Mouse (Mus musculus) liver, adult 2 months (tissue): ENCODE results near the gene Adamtsl3. TPM values are rescaled to one million over a fixed set of nuclear protein-coding genes. Genes with fewer than 3 reads are reported as not detected.

Experiments
- DNase-seq: peaks from one replicate; pipeline ENCODE4 v3.0.0-alpha.2; 2011; ENCODE audit warnings: low read depth, low spot score; ENCODE audit errors: extremely low read depth
- H3K27ac ChIP-seq: fragments of 200-500 bp; replicated peaks from 2 replicates; pipeline ENCODE4 v1.5.1; 2012; ENCODE audit warnings: low read depth, mild to moderate bottlenecking, control low read depth, inconsistent platforms, low read length; ENCODE audit not compliant: insufficient read depth
- H3K27me3 ChIP-seq: fragments of 200-500 bp; 2 replicates; pipeline ENCODE4 v1.6.1; 2012; ENCODE audit warnings: mild to moderate bottlenecking, moderate library complexity, low read length, inconsistent platforms; ENCODE audit not compliant: control insufficient read depth, insufficient read depth
- H3K36me3 ChIP-seq: fragments of 200-500 bp; 2 replicates; pipeline ENCODE4 v1.6.1; 2012; ENCODE audit warnings: low read length, inconsistent platforms; ENCODE audit not compliant: control insufficient read depth, insufficient read depth
- H3K4me1 ChIP-seq: fragments of 200-500 bp; 2 replicates; pipeline ENCODE4 v1.6.1; 2011; ENCODE audit warnings: low read length; ENCODE audit not compliant: control insufficient read depth, insufficient read depth
- H3K4me3 ChIP-seq: fragments of 200-500 bp; 2 replicates; pipeline ENCODE4 v1.5.1; 2011; ENCODE audit warnings: low read depth, mild to moderate bottlenecking, control low read depth, low read length, moderate library complexity; ENCODE audit not compliant: insufficient read depth
- H3K79me2 ChIP-seq: fragments of 200-500 bp; 2 replicates; pipeline ENCODE4 v1.6.1; 2012; ENCODE audit warnings: inconsistent platforms, mild to moderate bottlenecking, low read length, moderate library complexity; ENCODE audit not compliant: control insufficient read depth, insufficient read depth
- H3K9ac ChIP-seq: fragments of 200-500 bp; 2 replicates; pipeline ENCODE4 v1.6.1; 2012; ENCODE audit warnings: low read depth, mild to moderate bottlenecking, control low read depth, inconsistent platforms, low read length
- CTCF ChIP-seq: fragments of 200-500 bp; IDR thresholded peaks from 2 replicates; pipeline ENCODE4 v1.5.1; 2011; ENCODE audit warnings: low read depth, low read length, control low read depth
- POLR2A ChIP-seq: fragments of 200-500 bp; IDR thresholded peaks from 2 replicates; pipeline ENCODE4 v1.6.1; 2011; ENCODE audit warnings: low read length, control low read depth; ENCODE audit not compliant: insufficient read depth; ENCODE audit errors: extremely low read depth
- WGBS: fragments of 180-500 bp; shearing (Covaris S2); methylation state at CpG from one replicate; pipeline ENCODE4 v1.1.7; 2018; 5-methylcytosine and 5-hydroxymethylcytosine counted together
- polyA plus RNA-seq: library from polyadenylated mRNA; depleted of rRNA; stranded (reverse); fragments of >200 nt; gene quantifications from 2 replicates; pipeline ENCODE4 v1.2.3, GENCODE M21; 2012
- total RNA-seq: library from RNA; depleted of rRNA; stranded (reverse); fragments of >200 nt; gene quantifications from 2 replicates; pipeline ENCODE4 v1.2.3, GENCODE M21; 2014

Adamtsl3 gene
- total and polyA plus RNA-seq, 2 experiments = 0.09 to 0.11 TPM

DNA sequence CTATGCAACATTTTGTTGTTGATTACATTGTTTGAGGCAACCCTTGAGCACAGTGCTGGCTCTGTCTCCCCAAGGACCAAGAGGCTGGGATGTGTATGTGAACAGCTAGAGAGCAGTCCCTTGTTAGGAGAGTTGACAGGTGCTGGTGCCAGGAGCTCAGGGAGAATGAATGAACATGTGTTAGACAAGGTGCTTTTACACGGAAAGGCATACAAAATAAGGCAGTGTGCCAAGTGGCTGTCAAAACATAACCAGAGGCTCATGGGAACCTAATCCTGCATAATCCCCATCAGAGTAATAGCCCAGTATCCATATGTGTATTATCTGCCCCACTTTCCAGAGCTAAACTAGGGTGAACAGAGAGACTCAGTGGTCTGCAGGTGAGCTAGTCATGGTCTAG is 1.5 kb upstream of the Adamtsl3 start:
- 76% methylated on average over 1 of the region's 1 CpGs for WGBS
- Histone ChIP-seq H3K27ac (no peak overlapping the region), H3K27me3 (peaks cover 13% of the 10 kb centered on the region; the same call in 1 of the 2 replicates), H3K79me2 (no peaks in the 10 kb centered on the region), H3K9ac (no peak overlapping the region), H3K36me3 (no peaks in the 10 kb centered on the region), H3K4me1 (no peaks in the 10 kb centered on the region), H3K4me3 (no peak overlapping the region)
- TF ChIP-seq CTCF (no peak), POLR2A (no peak)
- DNase-seq = no peak

DNA sequence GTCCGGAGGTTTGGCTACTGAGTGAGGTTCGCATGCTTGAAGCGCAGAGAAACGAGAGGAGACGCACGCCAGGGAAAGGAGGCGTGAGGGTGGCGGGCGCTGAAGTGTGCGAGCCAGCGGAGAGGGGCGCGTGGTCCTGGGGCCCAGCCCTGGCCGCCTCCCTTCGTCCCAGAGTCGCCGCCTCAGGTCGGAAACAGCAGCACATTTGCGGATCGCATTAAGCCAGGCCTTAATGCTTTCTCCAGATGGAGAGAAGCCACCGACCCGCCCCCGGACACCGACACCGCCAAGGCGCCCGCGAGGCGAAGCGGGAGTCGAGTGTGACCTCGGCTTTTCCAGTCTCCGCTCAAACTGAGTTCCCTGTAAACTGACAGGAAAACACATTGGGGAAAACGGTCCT is 638 bp downstream of the Adamtsl3 start:
- peaks cover 13% of the 10 kb centered on the region; the same call in 1 of the 2 replicates for H3K27me3 ChIP-seq
- H3K9ac ChIP-seq = no peak overlapping the region
- H3K27ac ChIP-seq = no peak overlapping the region
- no peak for DNase-seq
- no peak overlapping the region for H3K4me3 ChIP-seq
- H3K79me2 ChIP-seq = no peaks in the 10 kb centered on the region
- H3K36me3 ChIP-seq = no peaks in the 10 kb centered on the region
- no peak for TF ChIP-seq CTCF
- no peaks in the 10 kb centered on the region for H3K4me1 ChIP-seq
- 2% methylated on average over 34 of the region's 34 CpGs for WGBS

DNA sequence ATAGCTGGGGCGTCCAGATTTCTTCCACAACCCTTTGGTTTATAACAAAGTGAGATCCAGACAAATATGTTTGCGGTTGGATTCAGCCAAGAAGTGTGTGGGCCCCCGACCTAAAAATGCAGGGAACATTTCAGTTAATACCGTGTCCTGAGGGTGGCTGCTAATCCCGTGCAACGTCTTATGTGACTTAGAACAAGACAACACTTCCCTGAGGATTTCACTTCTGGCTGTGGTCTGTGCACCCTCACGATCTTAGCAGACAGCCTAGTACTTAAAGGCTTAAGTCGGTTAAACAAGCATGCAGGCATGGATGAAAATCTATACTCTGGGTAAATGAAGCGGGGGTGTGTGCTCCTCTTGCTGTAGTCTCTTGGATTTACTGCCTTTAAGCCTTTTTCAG is 2.6 kb downstream of the Adamtsl3 start:
- DNase-seq = no peak
- Histone ChIP-seq H3K9ac (no peak overlapping the region), H3K4me1 (no peaks in the 10 kb centered on the region), H3K79me2 (no peaks in the 10 kb centered on the region), H3K27me3 (peaks cover 13% of the 10 kb centered on the region; the same call in 1 of the 2 replicates), H3K36me3 (no peaks in the 10 kb centered on the region), H3K27ac (no peak overlapping the region), H3K4me3 (no peak overlapping the region)
- WGBS = 84% methylated on average over 9 of the region's 9 CpGs
- TF ChIP-seq POLR2A = no peak
- no peak for TF ChIP-seq CTCF

- peaks cover 13% of the 10 kb centered on the region; the same call in 1 of the 2 replicates for H3K27me3 ChIP-seq
- 70% methylated on average over 4 of the region's 4 CpGs for WGBS
- no peaks in the 10 kb centered on the region for H3K36me3 ChIP-seq
- H3K4me1 ChIP-seq = no peaks in the 10 kb centered on the region
- H3K79me2 ChIP-seq = no peaks in the 10 kb centered on the region
- H3K4me3 ChIP-seq = no peak overlapping the region
- TF ChIP-seq CTCF (no peak), POLR2A (no peak)
- DNase-seq = no peak
- H3K27ac ChIP-seq = no peak overlapping the region
- H3K9ac ChIP-seq = no peak overlapping the region
Observed at GRCm38 (mm10) chr7:82338532-82338931, 3.0 kb downstream of the Adamtsl3 start.

- H3K79me2 ChIP-seq = no peaks in the 10 kb centered on the region
- no peak for DNase-seq
- TF ChIP-seq POLR2A (no peak), CTCF (no peak; the same call in 1 of the 2 replicates)
- H3K27me3 ChIP-seq = peaks cover 12% of the 10 kb centered on the region; the same call in 1 of the 2 replicates
- 56% methylated on average over 3 of the region's 3 CpGs for WGBS
- no peaks in the 10 kb centered on the region for H3K36me3 ChIP-seq
- H3K9ac ChIP-seq = no peak overlapping the region
- no peaks in the 10 kb centered on the region for H3K4me1 ChIP-seq
- H3K4me3 ChIP-seq = no peak overlapping the region
- H3K27ac ChIP-seq = no peak overlapping the region
Observed at GRCm38 (mm10) chr7:82339214-82339613, 3.7 kb downstream of the Adamtsl3 start.

GRCm38 (mm10) chr7:82341476-82341875 is 6.0 kb downstream of the Adamtsl3 start:
- 34% methylated on average over 8 of the region's 8 CpGs for WGBS
- H3K4me3 ChIP-seq = no peak overlapping the region
- no peak for TF ChIP-seq POLR2A
- no peaks in the 10 kb centered on the region for H3K36me3 ChIP-seq
- no peaks in the 10 kb centered on the region for H3K4me1 ChIP-seq
- H3K27ac ChIP-seq = no peak overlapping the region
- no peaks in the 10 kb centered on the region for H3K27me3 ChIP-seq
- no peak for DNase-seq
- H3K9ac ChIP-seq = no peak overlapping the region
- H3K79me2 ChIP-seq = no peaks in the 10 kb centered on the region
